Mouse (Mus musculus) mouse embryonic stem cell (cell line): Measurements from ENCODE around the gene Cela2a.
"Not testable (repeated sequence)": the region's sequence is repeated elsewhere in the genome, so short reads cannot be mapped to it uniquely, and the experiment has no call there.

Source experiments
- in situ Hi-C, 2 experiments: fragments of 300-500 bp; cut with MboI; formaldehyde crosslinking; loops; 1 replicate in 1 of 2; 3 replicates in 1 of 2; pipeline ENCODE4 v1.14.3; 2019 to 2020; ENCODE audit warnings: low sequenced_read_pairs in 2 of 2, low pct_unique_long_range_greater_than_20kb in 1 of 2, mixed read lengths in 1 of 2; ENCODE audit not compliant: unreplicated experiment in 1 of 2

Gene Cela2a

DNA sequence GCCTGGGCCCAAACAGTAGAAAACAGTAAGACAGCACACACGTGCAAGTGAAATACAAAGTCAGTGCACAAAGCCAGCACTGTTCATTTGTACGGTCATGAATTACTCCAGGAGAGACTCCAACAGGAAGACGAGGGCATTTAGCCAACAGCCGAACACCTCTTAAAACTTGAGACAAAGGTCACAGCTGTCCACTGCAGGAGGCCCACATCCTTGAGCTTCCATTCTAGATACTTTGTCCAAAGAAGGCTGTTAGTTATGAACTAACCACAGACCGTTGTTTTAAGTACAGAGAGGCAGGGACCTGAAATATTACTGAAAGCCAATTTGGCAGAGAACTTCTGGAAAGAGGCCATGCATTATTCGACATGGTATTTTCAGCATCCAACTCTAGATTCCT is 38.9 kb downstream of the Cela2a start:
- in situ Hi-C loops, result no loop called here

DNA sequence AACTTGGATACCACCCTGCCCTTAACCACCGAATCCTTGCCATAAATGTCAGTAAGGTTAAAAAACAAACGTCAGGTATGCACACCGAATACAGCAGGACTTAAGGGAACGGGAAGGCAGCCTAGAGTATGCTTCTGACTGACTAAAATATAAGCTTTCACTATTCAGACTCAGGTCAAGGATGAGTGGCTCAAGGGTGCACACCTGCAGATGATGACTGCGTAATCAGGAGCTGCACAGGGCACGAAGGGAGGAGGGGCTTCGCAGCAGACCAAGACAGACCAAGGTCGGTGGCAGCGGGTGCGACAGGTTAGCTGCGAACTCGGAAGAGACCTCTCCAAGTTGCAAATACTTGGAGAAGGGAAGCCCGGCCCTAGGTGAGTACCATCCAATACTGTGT is 39.8 kb downstream of the Cela2a start:
- in situ Hi-C loops, result no loop called here

DNA sequence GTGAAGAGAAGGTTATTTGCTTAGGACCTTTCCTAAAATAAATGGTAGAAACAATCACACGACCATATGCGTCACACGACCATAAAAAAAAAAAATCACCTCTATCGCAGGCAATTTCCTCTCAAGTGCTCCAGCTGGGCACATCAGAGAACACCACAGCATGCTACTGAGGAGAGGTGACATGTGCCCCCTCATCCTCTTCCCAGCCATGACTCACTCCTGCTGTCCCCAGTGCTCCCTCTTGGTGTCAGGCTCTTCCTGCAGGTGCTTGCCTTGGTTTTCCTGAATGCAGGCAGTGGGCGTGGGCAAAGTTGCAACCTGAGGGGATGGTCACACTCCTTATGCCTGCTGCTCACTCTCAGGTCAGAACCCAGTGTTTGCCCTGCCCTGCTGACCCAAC is 41.1 kb downstream of the Cela2a start:
- in situ Hi-C loops, result no loop called here

DNA sequence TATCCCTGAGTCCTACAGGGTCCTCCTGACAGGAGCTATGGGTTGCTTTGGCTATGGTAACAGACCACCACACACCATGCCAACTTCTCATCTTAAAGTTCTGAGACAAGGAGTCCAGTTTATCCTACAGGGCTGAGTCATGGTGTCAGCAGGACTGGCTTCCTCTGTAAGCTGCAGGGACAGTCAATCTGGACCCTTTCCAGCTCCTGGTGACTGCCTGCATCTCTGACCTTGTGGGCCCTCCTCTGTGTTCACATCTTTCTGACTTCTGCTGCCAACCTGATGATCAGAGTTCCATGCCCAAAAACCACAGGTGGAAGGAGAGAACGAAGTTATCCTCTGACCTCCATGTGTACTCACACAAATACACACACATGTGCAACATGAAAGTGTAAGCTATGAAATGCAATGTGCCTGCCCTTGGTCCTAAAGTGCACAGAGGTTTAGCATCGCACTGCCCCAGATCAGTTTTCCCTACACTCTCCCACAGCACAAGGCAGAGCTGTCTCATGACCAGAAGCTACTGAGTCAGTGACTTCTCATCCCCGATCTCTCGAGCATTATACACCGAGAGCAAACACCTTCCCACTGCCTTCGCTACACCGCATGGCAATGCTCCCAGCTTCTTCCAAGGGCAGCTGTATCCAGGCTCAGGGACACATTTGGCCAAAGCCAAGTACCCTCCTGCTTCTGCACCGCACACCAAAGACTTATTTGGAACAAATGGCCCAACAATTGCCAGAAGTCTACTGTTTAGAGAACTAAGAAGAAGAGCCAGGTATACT is 44.6 kb downstream of the Cela2a start:
- in situ Hi-C loops, result no loop called here

DNA sequence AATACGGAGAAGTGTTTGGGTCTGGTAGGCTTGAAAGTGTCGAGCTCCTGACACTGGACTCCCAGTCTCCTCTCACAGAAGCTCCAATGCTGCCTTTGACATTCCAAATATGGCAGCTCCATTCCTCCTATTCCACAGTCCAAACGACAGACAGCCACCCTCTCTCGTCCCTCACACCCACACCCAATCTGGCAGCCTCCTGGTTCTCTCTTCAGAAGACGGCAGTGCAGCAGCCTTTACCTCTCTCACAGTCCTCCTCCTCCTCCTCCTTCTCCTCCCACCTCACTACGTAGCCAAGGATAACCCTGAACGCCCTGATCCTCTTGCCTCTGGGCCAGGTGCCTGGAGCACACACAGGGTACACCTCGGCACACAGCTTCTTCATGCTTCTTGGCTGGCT is 46.1 kb downstream of the Cela2a start:
- in situ Hi-C loops, result no loop called here

DNA sequence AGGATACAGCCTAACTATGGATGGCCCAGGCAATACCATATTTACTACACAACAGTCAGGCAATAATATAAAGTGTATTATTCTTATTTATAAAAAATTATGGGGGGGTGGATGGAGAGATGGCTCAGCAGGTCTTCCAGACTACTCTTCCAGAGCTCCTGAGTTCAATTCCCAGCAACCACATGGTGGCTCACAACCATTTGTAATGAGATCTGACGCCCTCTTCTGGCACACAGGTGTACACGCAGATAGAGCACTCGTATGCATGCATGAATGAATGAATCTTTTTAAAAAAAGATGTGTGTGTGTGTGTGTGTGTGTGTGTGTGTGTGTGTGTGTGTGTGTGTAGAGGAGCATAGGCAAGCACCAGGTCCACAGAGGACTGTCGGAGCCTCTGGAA is 52.9 kb downstream of the Cela2a start:
- in situ Hi-C loops, result not testable (repeated sequence)

DNA sequence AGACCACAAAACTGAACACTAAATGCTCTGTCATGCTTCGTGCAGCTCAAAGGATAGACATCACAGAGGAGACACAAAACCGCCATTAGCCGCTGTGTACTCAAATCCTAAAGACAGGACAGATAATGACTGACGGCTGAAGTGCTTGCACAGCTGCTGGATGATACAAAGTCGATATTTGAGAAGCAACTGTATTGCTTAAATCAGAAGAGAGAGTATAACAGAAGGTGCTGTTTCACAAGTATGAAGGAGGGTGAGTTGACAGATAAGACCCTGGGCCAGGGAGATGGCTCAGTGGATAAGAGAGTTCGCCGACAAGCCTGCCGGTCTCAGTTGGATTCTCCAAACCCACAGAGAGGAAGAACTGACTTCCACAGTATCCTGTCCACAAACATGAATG is 54.1 kb downstream of the Cela2a start:
- in situ Hi-C loops, result no loop called here

DNA sequence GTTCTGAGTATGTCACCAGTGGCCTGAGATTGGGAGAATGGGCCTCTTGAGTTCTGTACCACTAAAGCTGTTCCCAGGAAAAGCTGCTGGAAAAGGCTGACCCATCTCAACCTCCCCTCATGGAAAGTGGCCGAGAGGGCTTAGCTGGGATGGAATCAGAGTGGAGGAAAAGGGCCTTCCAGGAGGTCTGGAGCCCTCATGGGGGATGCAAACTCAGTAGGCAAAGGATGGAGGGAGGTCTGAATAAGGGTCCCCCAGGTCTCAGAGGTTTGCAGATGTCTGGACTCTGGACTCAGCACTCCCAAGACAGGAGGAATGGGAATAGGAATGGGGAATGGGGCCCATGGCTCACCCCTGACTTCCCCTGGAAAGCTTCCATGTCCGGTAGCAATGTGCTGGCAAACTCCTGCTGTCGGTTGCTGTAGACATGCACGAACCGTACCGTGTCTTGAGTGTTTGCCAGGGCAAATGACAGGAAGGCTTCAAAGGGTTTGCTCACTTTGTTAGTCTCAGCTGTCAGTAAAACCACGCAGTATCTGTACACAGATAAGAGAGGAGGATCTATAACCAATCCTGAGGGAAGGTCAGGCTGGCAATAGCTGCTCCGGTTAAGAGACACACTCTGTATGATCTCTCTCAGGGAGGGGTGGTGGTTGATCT is 56.3 kb downstream of the Cela2a start:
- in situ Hi-C loops, result no loop called here

DNA sequence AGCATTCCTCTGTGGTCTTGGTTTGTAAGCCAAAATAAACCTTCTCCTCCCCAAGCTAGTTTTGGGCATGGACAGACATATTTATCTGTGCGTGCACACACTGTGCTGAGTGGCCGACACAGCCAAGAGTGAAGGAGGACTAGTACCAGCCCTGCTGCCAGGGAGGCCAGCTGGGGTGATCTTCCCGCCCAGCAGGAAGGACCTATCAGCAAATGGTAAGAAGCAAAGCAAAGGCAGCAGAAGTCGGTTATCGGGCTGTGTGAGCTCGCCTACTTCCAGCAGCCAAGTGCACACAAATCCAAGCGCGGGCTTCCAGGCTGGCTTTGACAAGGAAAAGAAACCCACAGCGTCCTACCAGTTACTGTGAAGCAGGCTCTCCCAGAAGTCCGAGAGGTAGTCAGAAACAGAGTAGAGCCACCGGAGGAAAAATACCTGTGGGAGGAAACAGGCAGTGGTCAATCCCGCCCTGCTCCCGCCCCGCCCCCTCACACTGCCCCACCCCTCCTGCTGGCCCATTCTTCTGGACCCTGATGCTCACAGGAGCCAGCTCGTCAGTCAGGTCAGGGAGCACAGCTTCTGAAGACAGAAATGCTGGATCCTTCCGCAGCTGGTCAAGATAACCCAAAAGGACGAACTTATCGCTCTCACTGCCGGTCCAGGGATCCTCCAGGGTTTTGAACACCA is 58.5 kb downstream of the Cela2a start:
- in situ Hi-C loops, result no loop called here

DNA sequence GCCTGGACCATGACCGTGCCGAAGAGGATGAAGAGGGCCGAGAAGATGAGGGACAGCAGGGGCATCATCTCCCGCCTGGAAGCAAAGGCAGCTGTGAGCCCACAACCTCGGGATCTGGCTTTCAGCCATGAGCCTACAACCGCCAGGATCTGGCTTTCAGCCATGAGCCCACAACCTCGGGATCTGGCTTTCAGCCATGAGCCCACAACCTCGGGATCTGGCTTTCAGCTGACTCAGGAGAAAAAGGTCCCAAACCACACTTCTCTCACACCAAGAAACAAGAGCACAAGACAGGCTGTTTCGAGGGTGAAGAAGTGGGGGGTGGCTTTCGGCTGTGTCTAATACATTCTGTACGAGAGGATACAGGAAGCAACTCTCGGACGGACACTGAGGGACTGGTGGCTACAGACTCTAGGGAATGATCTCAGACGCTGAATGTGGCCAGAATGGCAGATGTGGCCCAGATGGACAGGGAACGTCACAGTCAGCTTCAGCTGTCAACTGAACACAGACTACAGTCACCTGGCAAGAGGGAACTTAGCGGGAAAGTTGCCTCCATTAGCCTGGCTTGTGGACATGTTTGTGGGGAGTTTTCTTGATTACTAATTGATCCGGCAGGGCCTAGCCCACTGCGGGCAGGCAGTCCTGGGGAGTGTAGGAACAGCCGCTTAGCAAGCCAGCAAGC is 59.1 kb downstream of the Cela2a start:
- in situ Hi-C loops, result no loop called here

DNA sequence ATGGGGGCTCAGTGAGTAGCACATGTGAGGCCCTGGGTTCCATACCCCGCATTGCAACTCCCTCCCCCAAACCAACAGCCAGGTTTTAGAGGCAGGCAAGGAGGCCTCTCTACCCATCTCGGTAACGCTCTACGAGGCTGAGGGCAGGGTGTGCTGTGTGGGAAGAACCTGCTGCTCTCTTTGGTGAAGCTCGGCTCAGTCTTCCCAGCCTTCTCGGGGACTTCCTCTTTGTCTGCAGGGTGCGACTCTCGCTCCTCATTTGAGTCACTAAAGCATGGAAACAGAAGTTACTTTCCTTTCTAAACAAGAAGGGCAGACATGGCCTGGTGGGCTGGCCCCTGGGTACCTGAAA is 59.7 kb downstream of the Cela2a start:
- in situ Hi-C loops, result no loop called here

DNA sequence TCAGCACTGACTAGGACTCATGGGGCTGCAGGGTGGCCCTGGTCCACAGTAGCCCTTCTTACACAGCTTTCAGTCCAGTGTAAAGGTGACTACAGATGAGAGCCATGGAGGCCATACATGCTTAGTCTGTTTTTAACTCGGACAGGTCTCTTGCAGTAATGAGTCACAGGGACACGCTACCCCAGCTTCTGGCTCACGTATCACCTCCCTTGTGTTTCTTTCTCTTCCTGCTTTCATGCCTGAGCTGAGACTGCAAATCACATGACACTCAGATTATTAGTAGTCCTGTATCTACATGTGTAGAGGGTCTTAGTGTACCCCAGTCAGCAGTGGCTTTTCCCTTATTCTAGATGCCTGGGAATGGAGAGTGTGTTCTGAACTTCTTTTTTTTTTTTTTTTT is 61.0 kb downstream of the Cela2a start:
- in situ Hi-C loops, result no loop called here
